Mouse (Mus musculus): ENCODE data around the gene Gsn.

Gsn gene

DNA sequence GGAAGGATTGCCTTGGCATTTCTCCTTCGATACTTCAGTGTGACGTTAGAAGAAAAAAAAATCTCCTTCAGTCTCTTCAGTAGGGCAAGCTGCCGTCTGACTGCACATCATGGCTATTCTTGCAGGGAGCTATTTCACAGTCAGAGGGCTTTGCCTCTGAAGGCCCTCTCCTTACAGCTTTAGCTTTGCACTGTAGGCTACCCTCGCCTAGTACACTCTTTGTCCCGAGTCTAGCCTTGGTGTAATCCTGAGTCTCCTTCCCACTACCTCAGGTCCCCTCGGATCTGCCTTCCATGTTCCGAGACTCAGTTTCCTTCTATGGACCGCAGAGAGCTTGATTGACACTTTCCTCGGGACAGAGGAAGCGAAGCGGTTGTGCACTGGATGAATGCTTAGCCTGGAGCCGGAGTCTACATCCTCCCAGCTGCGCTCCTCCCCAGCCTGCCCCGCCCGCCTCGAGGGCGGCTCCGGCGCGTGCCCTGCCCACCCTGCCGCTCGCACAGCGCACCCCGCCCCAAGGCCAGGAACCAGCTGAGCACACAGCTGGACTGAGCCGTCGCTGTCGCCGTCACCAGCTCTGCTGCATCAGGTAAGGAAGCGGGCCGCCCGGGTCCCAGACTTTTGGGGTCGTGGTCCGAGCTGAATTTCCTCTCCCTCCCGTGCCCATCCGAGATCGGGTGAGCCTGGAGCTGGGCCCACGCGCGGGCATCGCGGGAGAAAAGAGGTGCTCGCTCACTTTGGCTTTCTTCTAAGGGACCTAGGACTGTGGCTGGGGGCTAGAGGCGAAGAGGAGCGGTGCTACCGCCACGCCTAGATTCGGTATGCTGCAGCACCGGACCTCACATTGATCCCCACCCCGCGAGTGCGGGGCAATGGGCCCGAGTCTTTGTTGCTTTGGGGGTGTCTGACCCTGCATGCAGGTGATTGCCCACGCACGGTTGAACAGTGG, at the start of gene Gsn:
TSS of gene Gsn (plus strand) at position 496 of the 949 bp plus-strand sequence.
- peak; percentile 85 for DNase-seq (ENCODE audit: low read depth, low spot score)

GRCm38 (mm10) chr2:35206761-35207160, 49.4 kb upstream of the Gsn start:
- no peak for DNase-seq (ENCODE audit: low read depth, low spot score)

- DNase-seq (ENCODE audit: low read depth, low spot score), result no peak
These were observed 48.1 kb upstream of the Gsn start for GRCm38 (mm10) chr2:35208054-35208453.

GRCm38 (mm10) chr2:35208931-35209665, 47.1 kb upstream of the Gsn start:
- DNase-seq (ENCODE audit: low read depth, low spot score), result no peak

DNA sequence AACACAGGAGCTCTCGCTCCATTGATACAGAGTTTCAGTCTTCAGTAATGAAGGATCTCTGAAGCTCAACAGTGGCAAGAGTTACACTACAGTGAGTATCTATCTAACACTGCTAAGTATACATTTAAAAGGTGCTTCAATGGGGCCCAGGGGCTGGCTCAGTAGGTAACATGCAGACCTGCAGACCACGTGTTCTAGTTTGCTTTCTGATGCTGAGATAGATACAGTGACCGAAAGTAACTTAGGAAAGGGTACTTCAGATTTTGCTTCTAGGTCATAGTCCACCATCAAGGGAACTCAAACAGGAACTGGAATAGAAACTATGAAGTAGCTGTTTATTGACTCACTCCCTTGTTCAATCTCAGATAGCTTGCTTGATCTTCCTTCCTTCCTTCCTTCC, 44.5 kb upstream of the Gsn start:
- no peak for DNase-seq (ENCODE audit: low read depth, low spot score)

DNA sequence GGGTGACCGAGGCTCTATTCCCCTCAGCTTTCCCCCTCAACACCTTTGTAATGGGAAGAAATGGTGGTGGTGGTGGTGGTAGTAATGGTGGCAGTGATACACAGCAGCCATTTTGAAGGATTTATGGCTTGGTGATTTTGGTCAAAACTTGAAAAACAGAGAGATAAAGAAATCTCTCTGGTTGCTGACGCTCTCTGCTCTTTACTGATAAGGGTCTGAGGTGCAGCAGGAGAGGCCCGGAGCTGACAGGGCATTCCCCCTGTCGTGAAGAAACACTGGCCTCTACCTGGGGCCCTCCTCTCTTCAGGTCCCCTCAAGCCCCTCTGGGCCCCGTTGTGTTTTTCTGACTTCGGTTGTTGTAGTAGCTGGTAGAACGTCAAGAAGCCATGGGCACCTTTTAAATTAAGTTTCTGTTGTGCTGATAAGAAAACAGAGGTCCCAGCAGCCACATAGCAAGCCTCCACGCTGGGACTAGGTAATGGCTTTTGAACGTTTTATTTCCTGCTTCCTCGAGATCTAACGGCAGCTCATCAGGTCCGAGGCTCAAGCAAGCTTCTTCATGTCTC, 42.8 kb upstream of the Gsn start:
- DNase-seq (ENCODE audit: low read depth, low spot score), result no peak

DNA sequence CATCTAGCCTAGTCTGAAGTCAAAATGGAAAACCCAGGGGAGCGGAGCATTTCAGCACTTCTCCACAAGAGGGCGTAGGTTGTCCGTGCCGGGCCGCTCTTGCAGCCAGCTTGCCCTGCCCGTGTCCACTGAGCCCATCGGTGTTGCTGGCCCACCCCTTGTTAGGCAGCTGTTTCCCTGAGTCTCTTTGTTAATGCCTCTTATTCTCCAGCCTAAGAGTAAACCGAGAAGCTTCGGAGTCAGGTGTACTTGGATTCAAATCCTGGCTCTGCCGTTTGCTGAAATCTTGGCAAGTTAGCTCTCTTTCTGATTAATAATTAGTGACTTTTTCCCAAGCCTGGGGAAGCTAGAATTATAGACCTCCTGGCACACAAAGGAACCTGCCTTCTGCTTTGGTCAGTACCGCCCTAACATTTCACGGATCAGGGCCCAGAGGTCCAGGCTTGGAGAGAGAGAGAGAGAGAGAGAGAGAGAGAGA, 41.3 kb upstream of the Gsn start:
- peak; percentile 80 for DNase-seq (ENCODE audit: low read depth, low spot score)

DNA sequence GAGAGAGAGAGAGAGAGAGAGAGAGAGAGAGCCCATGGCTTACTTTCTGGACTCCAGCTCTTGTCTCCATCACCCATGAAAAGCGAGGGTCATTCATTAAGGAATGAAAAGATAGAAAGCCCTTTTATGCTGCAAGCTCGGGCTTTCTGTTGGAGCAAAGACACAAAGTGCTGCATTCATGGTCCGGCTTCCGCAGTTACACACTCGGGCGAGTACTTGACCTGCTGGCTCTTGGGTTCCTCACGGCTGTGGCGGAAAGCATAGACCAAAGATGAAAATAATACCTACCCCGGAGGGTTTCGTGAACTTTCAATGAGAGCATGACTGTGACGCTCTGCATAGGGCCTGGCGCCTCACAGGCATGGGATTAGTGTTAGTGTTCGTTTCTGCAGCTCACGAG, 40.8 kb upstream of the Gsn start:
- DNase-seq (ENCODE audit: low read depth, low spot score), result peak; percentile 16

GRCm38 (mm10) chr2:35216701-35217100, 39.5 kb upstream of the Gsn start:
- no peak for DNase-seq (ENCODE audit: low read depth, low spot score)

GRCm38 (mm10) chr2:35218736-35219135, 37.4 kb upstream of the Gsn start:
- DNase-seq (ENCODE audit: low read depth, low spot score), result no peak

DNA sequence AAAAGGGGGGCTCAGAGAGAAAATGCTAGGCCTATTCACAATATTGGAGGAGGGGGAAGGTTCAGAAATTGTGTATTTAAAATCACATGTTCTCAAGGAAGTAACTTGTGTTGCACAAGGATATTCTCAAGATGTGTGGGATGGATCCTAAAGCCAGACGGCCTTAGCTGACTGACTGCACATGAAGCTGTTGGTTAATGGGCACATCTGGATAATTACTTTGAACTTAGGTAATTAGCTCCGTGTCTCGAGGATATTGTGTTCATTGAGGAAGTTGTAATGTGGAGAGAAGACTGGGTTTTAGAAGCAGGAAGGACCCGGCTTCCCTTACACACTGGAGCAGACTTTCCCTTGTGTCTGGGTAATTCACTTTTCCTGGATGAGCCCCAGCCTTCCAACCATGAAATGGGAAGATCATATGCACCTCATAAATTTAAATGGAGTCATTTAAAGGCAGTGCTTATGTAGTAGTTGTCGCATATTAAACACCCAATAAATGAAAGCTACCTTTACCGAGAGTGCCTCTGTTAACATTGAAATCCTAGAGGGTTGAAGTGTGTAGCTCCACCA, 33.3 kb upstream of the Gsn start:
- DNase-seq (ENCODE audit: low read depth, low spot score), result no peak

- no peak for DNase-seq (ENCODE audit: low read depth, low spot score)
These were observed 31.9 kb upstream of the Gsn start for GRCm38 (mm10) chr2:35224285-35224684.

DNA sequence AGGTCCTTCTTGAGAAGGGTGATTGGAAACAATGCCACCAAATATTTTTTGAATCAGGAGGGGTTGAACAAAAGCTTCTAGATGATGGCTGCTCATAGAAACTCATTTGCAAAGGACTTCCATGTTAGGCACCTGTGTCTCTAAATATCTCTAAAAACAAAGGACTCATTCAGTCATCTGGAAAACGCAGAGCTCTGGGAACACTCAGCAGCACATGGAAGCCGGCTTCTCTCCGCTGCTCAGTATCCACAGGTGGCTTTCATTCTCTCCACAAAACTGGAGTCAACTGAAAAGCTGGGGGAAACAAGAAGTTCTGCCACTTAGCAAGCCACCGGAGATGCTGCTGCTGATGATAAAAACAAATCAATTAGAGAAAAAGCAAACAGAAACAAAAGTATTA, 28.0 kb upstream of the Gsn start:
- no peak for DNase-seq (ENCODE audit: low read depth, low spot score)

DNA sequence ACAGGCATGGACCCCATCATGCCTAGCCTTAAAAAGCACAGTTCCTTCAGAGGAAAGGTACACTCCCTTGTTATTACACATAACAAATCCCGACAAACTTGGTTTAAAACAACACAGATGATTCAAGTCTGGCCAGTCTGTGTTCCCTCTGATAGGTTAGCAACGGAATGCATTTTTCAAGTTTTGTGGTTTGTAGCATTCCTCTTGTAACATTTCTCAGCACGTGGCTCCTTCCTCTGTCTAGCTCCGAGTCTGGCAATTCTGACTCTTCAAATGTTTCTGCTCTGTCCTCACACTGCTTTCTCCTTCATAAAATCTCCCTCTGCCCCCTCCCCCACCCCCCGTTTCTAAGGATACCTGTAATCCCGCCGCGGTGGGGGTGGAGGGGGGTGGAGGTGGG, 26.0 kb upstream of the Gsn start:
- no peak for DNase-seq (ENCODE audit: low read depth, low spot score)

DNA sequence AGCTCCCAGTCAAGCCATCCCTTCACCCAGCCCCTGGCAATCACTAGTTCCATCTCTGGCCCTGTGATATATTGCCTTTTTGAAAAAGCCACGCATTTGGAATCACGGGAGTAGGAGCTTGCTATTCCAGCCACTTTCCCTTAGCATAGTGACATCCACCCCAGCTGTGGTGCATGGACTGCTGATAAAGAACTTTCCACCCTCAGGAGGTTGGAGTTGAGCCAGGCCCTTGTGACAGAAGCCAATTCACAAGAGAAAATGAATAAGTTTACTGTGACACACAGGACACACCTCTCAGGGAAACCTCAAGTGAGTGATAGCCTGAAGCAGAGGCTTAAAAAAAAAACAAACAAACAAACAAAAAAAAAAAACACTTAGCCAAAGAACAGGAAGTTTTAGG, 24.3 kb upstream of the Gsn start:
- no peak for DNase-seq (ENCODE audit: low read depth, low spot score)

GRCm38 (mm10) chr2:35232595-35233445, 23.4 kb upstream of the Gsn start:
- DNase-seq (ENCODE audit: low read depth, low spot score), result no peak

GRCm38 (mm10) chr2:35233898-35234297, 22.3 kb upstream of the Gsn start:
- DNase-seq (ENCODE audit: low read depth, low spot score), result no peak

DNA sequence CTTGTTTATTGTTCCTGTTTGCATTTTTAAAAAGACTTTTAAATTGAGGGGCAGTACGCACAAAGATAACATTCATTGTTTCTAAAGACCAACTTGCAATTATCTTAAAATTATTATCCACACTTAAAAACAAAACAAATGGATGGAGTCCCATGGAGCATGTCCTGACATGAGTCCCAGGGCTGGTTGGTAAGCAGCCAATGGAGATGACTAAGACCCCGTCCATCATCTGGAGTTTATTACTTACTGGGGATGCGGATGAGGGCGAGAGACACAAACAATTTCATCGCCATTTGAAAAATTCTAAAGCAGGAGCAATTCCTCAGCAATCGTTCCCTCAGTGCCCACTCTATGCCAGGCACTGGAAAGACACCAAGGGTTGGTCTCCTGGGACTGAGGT, 21.2 kb upstream of the Gsn start:
- DNase-seq (ENCODE audit: low read depth, low spot score), result no peak

- no peak for DNase-seq (ENCODE audit: low read depth, low spot score)
These were observed 11.9 kb upstream of the Gsn start for GRCm38 (mm10) chr2:35244241-35244640.

DNA sequence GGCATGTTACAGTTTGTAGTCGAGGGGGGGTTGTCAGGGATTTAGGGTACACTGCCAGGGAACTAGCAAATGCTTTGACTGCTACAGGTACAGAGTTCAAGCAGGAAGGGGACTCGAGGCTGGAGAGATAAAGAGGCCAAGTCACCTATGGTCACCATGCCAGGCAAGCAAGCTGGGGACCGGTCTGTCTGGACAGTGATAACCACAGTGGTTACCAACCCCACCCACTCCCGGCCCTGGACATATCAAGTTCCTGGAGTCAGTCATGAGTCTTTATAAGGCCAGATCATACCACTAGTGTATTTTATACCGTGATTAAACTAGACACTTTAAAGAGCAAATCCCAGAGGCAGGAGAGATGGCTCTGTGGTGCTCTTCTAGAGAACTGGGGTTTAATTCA, 8.4 kb upstream of the Gsn start:
- no peak for DNase-seq (ENCODE audit: low read depth, low spot score)

GRCm38 (mm10) chr2:35252733-35253132, 3.4 kb upstream of the Gsn start:
- DNase-seq (ENCODE audit: low read depth, low spot score), result peak; percentile 53
